Mouse (Mus musculus) liver, embryonic 13.5 days (tissue): ENCODE measurements around the gene Stx6. TPM values are rescaled to one million over a fixed set of nuclear protein-coding genes. Genes with fewer than 3 reads are reported as not detected.
"Not testable (repeated sequence)": the region's sequence is repeated elsewhere in the genome, so short reads cannot be mapped to it uniquely, and the experiment has no call there.

ENCODE experiments used
- ATAC-seq: fragments of 200-750 bp; cut with Nextera tagmentation; 2 replicates; pipeline ENCODE4 v1.8.0; 2017; ENCODE audit warnings: low read depth, mild to moderate bottlenecking, moderate number of reproducible peaks, moderate library complexity
- DNase-seq: peaks from one replicate; pipeline ENCODE4 v3.0.0; 2022
- H3K27ac ChIP-seq: fragments of 300-500 bp; sonication (generic); 2 replicates; pipeline ENCODE4 v1.5.1; 2015; ENCODE audit warnings: moderate library complexity, mild to moderate bottlenecking, inconsistent platforms
- H3K27me3 ChIP-seq: fragments of 300-500 bp; sonication (generic); 2 replicates; pipeline ENCODE4 v1.6.1; 2015; ENCODE audit warnings: mild to moderate bottlenecking, inconsistent platforms
- H3K36me3 ChIP-seq: fragments of 300-500 bp; sonication (generic); 2 replicates; pipeline ENCODE4 v1.6.1; 2015; ENCODE audit warnings: mild to moderate bottlenecking, inconsistent platforms
- H3K4me1 ChIP-seq: fragments of 300-500 bp; sonication (generic); replicated peaks from 2 replicates; pipeline ENCODE4 v1.6.1; 2015; ENCODE audit warnings: inconsistent platforms
- H3K4me2 ChIP-seq: fragments of 300-500 bp; sonication (generic); 2 replicates; pipeline ENCODE4 v1.6.1; 2015; ENCODE audit warnings: inconsistent platforms, mild to moderate bottlenecking, moderate library complexity
- H3K4me3 ChIP-seq: fragments of 300-500 bp; sonication (generic); replicated peaks from 2 replicates; pipeline ENCODE4 v1.5.1; 2015; ENCODE audit warnings: mild to moderate bottlenecking, inconsistent platforms
- H3K9ac ChIP-seq: fragments of 300-500 bp; sonication (generic); 2 replicates; pipeline ENCODE4 v1.6.1; 2015; ENCODE audit warnings: mild to moderate bottlenecking, inconsistent platforms
- H3K9me3 ChIP-seq: fragments of 300-500 bp; sonication (generic); replicated peaks from 2 replicates; pipeline ENCODE4 v1.6.1; 2016; ENCODE audit warnings: inconsistent platforms
- WGBS: fragments of 180-500 bp; shearing (Covaris S2); methylation state at CpG from one replicate; pipeline ENCODE4 v1.1.7; 2015; ENCODE audit not compliant: insufficient replicate concordance; 5-methylcytosine and 5-hydroxymethylcytosine counted together
- polyA plus RNA-seq: library from polyadenylated mRNA; unstranded; fragments of >200 nt; fragmentation: Nextera tagmentation; extraction: Ambion mirVana; gene quantifications from 2 replicates; pipeline ENCODE4 v1.2.1, GENCODE M21; 2015

The Stx6 gene
- polyA plus RNA-seq, 1 experiment from 2014 or later = 10.8 TPM

GRCm38 (mm10) chr1:155169935-155170334 lies 11.4 kb downstream of the Stx6 start:
- Histone ChIP-seq H3K4me1 (no peaks in the 10 kb centered on the region), H3K9ac (no peak overlapping the region), H3K27me3 (no peaks in the 10 kb centered on the region), H3K36me3 (no peaks in the 10 kb centered on the region), H3K4me2 (no peak overlapping the region), H3K27ac (no peak overlapping the region), H3K9me3 (no peaks in the 10 kb centered on the region), H3K4me3 (no peak overlapping the region)
- DNase-seq (no peak), ATAC-seq (no peak)

DNA sequence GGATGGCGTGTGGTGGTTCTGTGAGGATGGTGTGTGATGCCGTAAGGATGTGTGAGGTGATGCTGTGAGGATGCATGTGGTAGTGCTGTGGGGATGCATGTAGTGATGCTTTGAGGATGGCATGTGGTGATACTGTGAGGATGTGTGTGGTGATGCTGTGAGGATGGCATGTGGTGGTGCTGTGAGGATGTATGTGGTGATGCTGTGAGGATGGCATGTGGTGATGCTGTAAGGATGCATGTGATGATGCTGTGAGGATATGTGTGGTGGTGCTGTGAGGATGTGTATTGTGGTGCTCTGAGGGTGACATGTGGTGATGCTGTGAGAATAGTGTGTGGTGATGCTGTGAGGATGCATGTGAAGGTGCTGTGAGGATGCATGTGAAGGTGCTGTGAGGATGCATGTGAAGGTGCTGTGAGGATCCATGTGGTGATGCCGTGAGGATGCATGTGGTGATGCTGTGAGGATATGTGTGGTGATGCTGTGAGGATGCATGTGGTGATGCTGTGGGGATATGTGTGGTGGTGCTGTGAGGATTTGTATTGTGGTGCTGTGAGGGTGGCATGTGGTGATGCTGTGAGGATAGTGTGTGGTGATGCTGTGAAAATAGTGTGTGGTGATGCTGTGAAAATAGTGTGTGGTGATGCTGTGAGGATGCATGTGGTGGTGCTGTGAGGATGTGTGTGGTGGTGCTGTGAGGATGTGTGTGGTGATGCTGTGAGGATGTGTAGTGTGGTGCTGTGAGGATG lies 14.6 kb downstream of the Stx6 start:
- H3K4me3 ChIP-seq = no peak overlapping the region
- H3K4me1 ChIP-seq = no peaks in the 10 kb centered on the region
- WGBS = 75% methylated on average over 3 of the region's 3 CpGs
- no peak overlapping the region for H3K4me2 ChIP-seq
- H3K36me3 ChIP-seq = peaks cover 6% of the 10 kb centered on the region
- DNase-seq = no peak
- H3K27me3 ChIP-seq = no peaks in the 10 kb centered on the region
- H3K9me3 ChIP-seq = no peaks in the 10 kb centered on the region
- ATAC-seq = no peak
- H3K27ac ChIP-seq = no peak overlapping the region
- no peak overlapping the region for H3K9ac ChIP-seq

DNA sequence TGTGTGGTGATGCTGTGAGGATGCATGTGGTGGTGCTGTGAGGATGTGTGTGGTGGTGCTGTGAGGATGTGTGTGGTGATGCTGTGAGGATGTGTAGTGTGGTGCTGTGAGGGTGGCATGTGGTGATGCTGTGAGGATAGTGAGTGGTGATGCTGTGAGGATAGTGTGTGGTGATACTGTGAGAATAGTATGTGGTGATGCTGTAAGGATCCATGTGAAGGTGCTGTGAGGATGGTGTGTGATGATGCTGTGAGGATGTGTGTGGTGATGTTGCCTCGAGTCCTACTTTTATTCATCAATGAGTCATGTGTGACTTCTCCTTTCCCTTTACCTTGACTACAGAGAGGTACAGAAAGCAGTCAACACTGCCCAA lies 15.1 kb downstream of the Stx6 start:
- DNase-seq, H3K9me3 ChIP-seq, H3K36me3 ChIP-seq, H3K9ac ChIP-seq, H3K4me3 ChIP-seq, H3K27me3 ChIP-seq, H3K4me1 ChIP-seq, ATAC-seq, H3K27ac ChIP-seq, H3K4me2 ChIP-seq: not testable (repeated sequence)
- 69% methylated on average over 1 of the region's 1 CpGs for WGBS

DNA sequence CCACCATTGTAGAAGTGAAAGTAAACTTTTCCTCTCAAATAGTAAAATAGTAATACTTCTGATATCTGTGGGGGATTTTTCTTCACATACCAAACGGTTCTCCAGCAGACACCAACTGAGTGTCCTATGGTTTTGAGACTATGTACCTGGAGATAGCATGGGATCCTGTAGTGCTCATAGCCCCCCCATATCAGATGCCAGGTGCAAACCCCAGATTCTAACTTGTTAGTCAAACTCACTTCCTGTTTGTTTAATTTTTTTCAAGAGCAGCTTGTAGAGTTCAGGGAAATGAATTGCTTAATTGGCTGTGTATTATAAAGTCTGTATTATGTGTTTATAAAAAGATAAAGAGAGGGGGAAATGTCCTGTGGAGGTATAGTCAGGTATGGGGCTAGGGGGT lies 15.9 kb downstream of the Stx6 start:
- H3K9me3 ChIP-seq = no peaks in the 10 kb centered on the region
- WGBS = 40% methylated on average over 1 of the region's 1 CpGs
- DNase-seq (no peak), ATAC-seq (no peak)
- H3K27me3 ChIP-seq = no peaks in the 10 kb centered on the region
- no peak overlapping the region for H3K4me2 ChIP-seq
- no peak overlapping the region for H3K4me3 ChIP-seq
- H3K27ac ChIP-seq = no peak overlapping the region
- H3K9ac ChIP-seq = no peak overlapping the region
- no peaks in the 10 kb centered on the region for H3K4me1 ChIP-seq
- H3K36me3 ChIP-seq = peaks cover 6% of the 10 kb centered on the region

DNA sequence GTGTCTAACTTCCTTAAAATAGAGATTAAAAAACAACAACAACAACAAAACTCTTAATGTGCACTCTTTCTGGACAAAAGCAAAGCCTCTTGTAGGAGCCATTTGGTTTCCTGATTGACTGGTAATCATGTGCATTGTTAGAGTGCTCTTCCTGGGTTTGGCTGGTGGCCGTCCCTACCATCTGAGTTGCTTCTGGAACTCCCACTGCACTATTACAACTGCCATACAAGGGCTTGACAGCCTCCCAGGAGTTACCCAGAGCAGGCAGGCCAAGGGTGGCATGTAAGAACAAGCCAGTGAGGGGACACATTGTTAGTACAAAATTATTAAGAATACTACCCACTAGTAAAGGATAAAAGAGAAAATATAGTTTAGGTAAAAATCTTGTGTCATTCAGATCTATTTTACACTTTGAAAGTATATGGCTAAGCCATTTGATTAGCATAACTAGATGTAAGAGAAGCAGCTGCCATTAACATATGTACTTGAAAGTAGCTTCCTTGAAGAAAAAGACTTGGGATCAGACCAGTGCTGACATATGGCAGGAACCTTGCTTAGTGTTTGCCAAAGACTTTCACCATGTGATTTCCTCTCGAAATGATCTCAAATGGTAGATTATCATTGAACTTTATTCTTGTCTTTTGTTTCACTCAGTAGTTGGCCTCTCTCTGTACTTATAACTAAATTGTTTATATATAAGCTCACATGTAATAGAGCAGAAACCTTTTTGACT lies 19.8 kb downstream of the Stx6 start:
- no peak overlapping the region for H3K9ac ChIP-seq
- WGBS = 66% methylated on average over 2 of the region's 2 CpGs
- no peaks in the 10 kb centered on the region for H3K27me3 ChIP-seq
- peaks cover 6% of the 10 kb centered on the region for H3K36me3 ChIP-seq
- H3K9me3 ChIP-seq = no peaks in the 10 kb centered on the region
- no peak overlapping the region for H3K4me2 ChIP-seq
- H3K4me3 ChIP-seq = no peak overlapping the region
- peaks cover 8% of the 10 kb centered on the region; the same call in 1 of the 2 replicates for H3K4me1 ChIP-seq
- DNase-seq (no peak), ATAC-seq (no peak)
- no peak overlapping the region for H3K27ac ChIP-seq

DNA sequence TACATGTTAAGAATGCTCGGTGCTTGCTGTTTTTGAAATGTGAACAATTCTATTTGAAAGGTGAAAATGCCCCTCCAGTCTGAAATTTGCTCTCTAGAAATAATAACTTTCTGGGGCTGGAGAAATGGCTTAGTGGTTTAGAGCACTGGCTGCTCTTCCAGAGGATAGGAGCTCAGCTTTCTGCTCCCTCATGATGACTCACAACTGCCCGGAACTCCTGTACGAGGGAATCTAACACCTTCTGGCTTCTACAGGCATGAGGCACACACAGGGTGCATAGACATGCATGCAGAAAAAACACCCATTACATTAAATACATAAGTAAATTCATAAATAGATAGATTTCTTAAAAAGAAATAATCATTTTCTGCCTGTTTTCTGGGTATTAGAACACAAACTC lies 25.7 kb downstream of the Stx6 start:
- H3K9ac ChIP-seq = no peak overlapping the region
- H3K27me3 ChIP-seq = no peaks in the 10 kb centered on the region
- ATAC-seq (no peak), DNase-seq (no peak)
- peaks cover 8% of the 10 kb centered on the region; the same call in 1 of the 2 replicates for H3K4me1 ChIP-seq
- no peak overlapping the region for H3K27ac ChIP-seq
- no peak overlapping the region for H3K4me2 ChIP-seq
- H3K9me3 ChIP-seq = no peaks in the 10 kb centered on the region
- 78% methylated on average over 3 of the region's 3 CpGs for WGBS
- peaks cover 9% of the 10 kb centered on the region; the same call in 1 of the 2 replicates for H3K36me3 ChIP-seq
- no peak overlapping the region for H3K4me3 ChIP-seq

GRCm38 (mm10) chr1:155188656-155189055 lies 30.1 kb downstream of the Stx6 start:
- no peak overlapping the region for H3K4me3 ChIP-seq
- no peak overlapping the region for H3K4me2 ChIP-seq
- H3K27ac ChIP-seq = no peak overlapping the region
- H3K4me1 ChIP-seq = no peaks in the 10 kb centered on the region
- ATAC-seq (no peak), DNase-seq (no peak)
- H3K36me3 ChIP-seq = peaks cover 19% of the 10 kb centered on the region; the same call in 1 of the 2 replicates
- H3K9ac ChIP-seq = no peak overlapping the region
- no peaks in the 10 kb centered on the region for H3K9me3 ChIP-seq
- no peaks in the 10 kb centered on the region for H3K27me3 ChIP-seq
- 70% methylated on average over 4 of the region's 4 CpGs for WGBS

DNA sequence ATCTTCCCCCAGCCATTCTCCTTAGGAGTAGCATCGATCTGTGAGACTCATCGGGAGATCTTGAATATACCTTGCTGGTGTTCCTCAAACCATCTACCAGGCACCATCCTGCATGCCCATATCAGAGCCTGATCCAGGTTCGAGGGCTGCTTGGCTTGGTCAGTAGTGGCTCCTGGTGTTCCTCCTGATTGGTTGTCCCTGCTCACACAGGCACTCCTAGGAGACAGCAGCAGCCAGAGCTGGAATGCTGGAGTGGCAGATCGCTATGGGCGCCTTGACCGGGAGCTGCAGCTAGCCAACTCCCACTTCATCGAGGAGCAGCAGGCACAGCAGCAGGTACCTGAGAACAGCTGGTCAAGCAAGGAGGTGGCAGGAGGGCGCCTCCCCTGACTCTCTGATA lies 32.7 kb downstream of the Stx6 start:
- Histone ChIP-seq H3K4me3 (no peak overlapping the region), H3K4me1 (no peaks in the 10 kb centered on the region), H3K27ac (no peak overlapping the region), H3K27me3 (no peaks in the 10 kb centered on the region), H3K36me3 (peaks cover 17% of the 10 kb centered on the region; the same call in 1 of the 2 replicates), H3K4me2 (no peak overlapping the region), H3K9me3 (no peaks in the 10 kb centered on the region), H3K9ac (no peak overlapping the region)
- 75% methylated on average over 8 of the region's 8 CpGs for WGBS
- DNase-seq (no peak), ATAC-seq (no peak)

- Histone ChIP-seq H3K4me3 (no peak overlapping the region), H3K36me3 (peaks cover 17% of the 10 kb centered on the region; the same call in 1 of the 2 replicates), H3K9me3 (no peaks in the 10 kb centered on the region), H3K27me3 (no peaks in the 10 kb centered on the region), H3K4me2 (no peak overlapping the region), H3K9ac (no peak overlapping the region), H3K4me1 (no peaks in the 10 kb centered on the region), H3K27ac (no peak overlapping the region)
- DNase-seq (no peak), ATAC-seq (no peak)
- 76% methylated on average over 2 of the region's 2 CpGs for WGBS
These were observed 33.2 kb downstream of the Stx6 start for GRCm38 (mm10) chr1:155191671-155192070.

GRCm38 (mm10) chr1:155192805-155193368 lies 34.4 kb downstream of the Stx6 start:
- H3K36me3 ChIP-seq = peaks cover 17% of the 10 kb centered on the region; the same call in 1 of the 2 replicates
- no peak overlapping the region for H3K9ac ChIP-seq
- H3K4me3 ChIP-seq = no peak overlapping the region
- H3K4me2 ChIP-seq = no peak overlapping the region
- WGBS = 76% methylated on average over 15 of the region's 15 CpGs
- ATAC-seq (no peak), DNase-seq (no peak)
- no peak overlapping the region for H3K27ac ChIP-seq
- no peaks in the 10 kb centered on the region for H3K4me1 ChIP-seq
- H3K27me3 ChIP-seq = no peaks in the 10 kb centered on the region
- H3K9me3 ChIP-seq = no peaks in the 10 kb centered on the region

- Histone ChIP-seq H3K9me3 (no peaks in the 10 kb centered on the region), H3K9ac (no peak overlapping the region), H3K27ac (no peak overlapping the region), H3K4me3 (no peak overlapping the region), H3K36me3 (0 out of 2 replicates have a peak, but pooled peaks cover 9% of the 10 kb centered on the region), H3K4me2 (no peak overlapping the region), H3K4me1 (peaks cover 14% of the 10 kb centered on the region), H3K27me3 (no peaks in the 10 kb centered on the region)
- WGBS = 85% methylated on average over 4 of the region's 4 CpGs
- no peak for ATAC-seq
- DNase-seq = no peak
These were observed 38.2 kb downstream of the Stx6 start for GRCm38 (mm10) chr1:155196691-155197090.
